Mouse (Mus musculus) kidney, adult 2 months (tissue): ENCODE measurements at regions not wholly inside any gene's neighbourhood (a gene's known extent, or its start where the extent isn't known, plus 50 kb on each side); places are given as distances from the start of the nearest gene placed in this dataset.

Source experiments
- CTCF ChIP-seq: fragments of 200-500 bp; conservative IDR thresholded peaks from 2 replicates; pipeline ENCODE4 v1.5.1; 2011; ENCODE audit warnings: low read depth, mild to moderate bottlenecking, control low read depth, low read length, moderate library complexity, mixed read lengths; ENCODE audit not compliant: insufficient read depth, insufficient read length
- POLR2A ChIP-seq: fragments of 200-500 bp; IDR thresholded peaks from one replicate; pipeline ENCODE4 v1.6.1; 2011; ENCODE audit warnings: low read depth, low read length, control low read depth

DNA sequence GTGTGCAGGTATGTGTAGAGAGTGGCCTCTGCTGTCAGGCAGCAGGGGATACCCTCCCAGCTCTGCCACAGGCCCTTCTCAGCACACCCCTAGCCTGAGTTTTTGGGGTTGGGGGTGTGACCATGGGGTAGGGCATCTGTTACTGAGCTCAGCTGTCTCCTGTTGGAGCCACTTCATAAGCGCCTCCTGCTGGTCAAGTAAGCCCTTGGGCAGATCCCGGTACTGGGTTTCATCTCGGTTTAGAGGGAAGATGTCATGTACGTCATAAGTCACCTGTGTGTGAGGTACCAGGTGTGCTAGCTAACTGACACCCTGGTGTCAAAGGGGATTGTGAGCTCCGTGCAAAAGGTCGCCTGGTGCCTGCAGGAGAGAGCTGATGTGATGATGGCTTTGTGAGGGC, 328.2 kb upstream of the Dio3 start:
- TF ChIP-seq CTCF (no peak), POLR2A (no peak)
